Mouse (Mus musculus) E14TG2a.4 (cell line): Measurements from ENCODE around the gene Grb2.
A peak's percentile ranks its signal among the peaks of the same experiment; 100 is the strongest.

Experiments
- CTCF ChIP-seq: conservative IDR thresholded peaks from 2 replicates; pipeline ENCODE4 v1.5.1; 2014; ENCODE audit warnings: low read length
- NANOG ChIP-seq: IDR thresholded peaks from 2 replicates; pipeline ENCODE4 v1.6.1; 2014; ENCODE audit warnings: borderline replicate concordance, low read length, mixed read lengths

DNA sequence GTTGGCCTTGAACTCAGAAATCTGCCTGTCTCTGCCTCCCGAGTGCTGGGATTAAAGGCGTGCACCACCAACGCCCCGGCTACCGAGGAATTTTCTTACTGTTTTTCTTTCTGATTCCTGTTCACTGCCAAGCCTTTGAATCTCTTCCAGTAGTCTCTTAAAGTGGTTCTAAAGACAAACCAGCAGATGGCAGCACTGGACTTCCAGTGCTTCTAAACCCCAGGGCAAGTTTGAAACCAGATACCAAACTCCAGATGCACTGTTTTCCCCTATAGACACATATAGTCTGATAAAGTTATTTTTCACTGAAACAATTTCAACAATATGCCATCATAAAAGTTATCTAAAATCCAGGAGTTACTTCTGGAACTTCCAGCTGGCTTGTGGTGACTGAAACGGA is 60.9 kb downstream of the Grb2 start:
- TF ChIP-seq NANOG (no peak), CTCF (peak; percentile 60)
